Mouse (Mus musculus) c-Kit-negative CD71-positive TER-119-positive erythroid progenitor cells, embryonic 14.5 days (primary cell): ENCODE results near the gene Ankrd34b.

Experiments used
- DNase-seq: peaks from one replicate; pipeline ENCODE4 v3.0.0-alpha.2; 2013; ENCODE audit warnings: low read depth, low spot score

The Ankrd34b gene

GRCm38 (mm10) chr13:92425758-92426264 lies at the start of gene Ankrd34b:
Ankrd34b (plus strand) TSS chr13:92425896.
- DNase-seq, result no peak

- no peak for DNase-seq
Observed at GRCm38 (mm10) chr13:92387367-92387766, 38.3 kb upstream of the Ankrd34b start.

GRCm38 (mm10) chr13:92393047-92393661 lies 32.5 kb upstream of the Ankrd34b start:
- no peak for DNase-seq

GRCm38 (mm10) chr13:92398491-92399384 lies 27.0 kb upstream of the Ankrd34b start:
- DNase-seq, result no peak

- DNase-seq, result no peak
Observed at GRCm38 (mm10) chr13:92402063-92402462, 23.6 kb upstream of the Ankrd34b start.

GRCm38 (mm10) chr13:92403496-92403895 lies 22.2 kb upstream of the Ankrd34b start:
- no peak for DNase-seq

GRCm38 (mm10) chr13:92410486-92410885 lies 15.2 kb upstream of the Ankrd34b start:
- no peak for DNase-seq

- DNase-seq, result no peak
Observed at GRCm38 (mm10) chr13:92419630-92420029, 6.1 kb upstream of the Ankrd34b start.

- DNase-seq, result no peak
Observed at GRCm38 (mm10) chr13:92423711-92424110, 2.0 kb upstream of the Ankrd34b start.

GRCm38 (mm10) chr13:92426294-92427051 lies 777 bp downstream of the Ankrd34b start:
- DNase-seq, result no peak

- DNase-seq, result no peak
Observed at GRCm38 (mm10) chr13:92427351-92427855, 1.7 kb downstream of the Ankrd34b start.

GRCm38 (mm10) chr13:92438656-92439055 lies 13.0 kb downstream of the Ankrd34b start:
- no peak for DNase-seq

GRCm38 (mm10) chr13:92440286-92440685 lies 14.6 kb downstream of the Ankrd34b start:
- DNase-seq, result no peak

- no peak for DNase-seq
Observed at GRCm38 (mm10) chr13:92446872-92447271, 21.2 kb downstream of the Ankrd34b start.

- no peak for DNase-seq
Observed at GRCm38 (mm10) chr13:92464698-92465097, 39.0 kb downstream of the Ankrd34b start.

- DNase-seq, result no peak
Observed at GRCm38 (mm10) chr13:92467891-92468290, 42.2 kb downstream of the Ankrd34b start.

GRCm38 (mm10) chr13:92469381-92469780 lies 43.7 kb downstream of the Ankrd34b start:
- no peak for DNase-seq

- DNase-seq, result no peak
Observed at GRCm38 (mm10) chr13:92470151-92470550, 44.5 kb downstream of the Ankrd34b start.

GRCm38 (mm10) chr13:92483348-92483747 lies 57.7 kb downstream of the Ankrd34b start:
- peak; percentile 3 for DNase-seq

GRCm38 (mm10) chr13:92483852-92484463 lies 58.3 kb downstream of the Ankrd34b start, which contains the start of gene Fam151b:
Fam151b (minus strand) TSS chr13:92484015.
- DNase-seq, result peak; percentile 70

GRCm38 (mm10) chr13:92490817-92491216 lies 65.1 kb downstream of the Ankrd34b start:
- no peak for DNase-seq
